ENCODE assay signal across 10 mouse cellular contexts in genomic region chr1:88742372-88742771, GRCm38 (mm10). TPM values are rescaled to one million over a fixed set of nuclear protein-coding genes. Genes with fewer than 3 reads are reported as not detected.
DNase-seq lines count a peak whose midpoint lies in the region; ATAC-seq lines count a peak whose summit lies in the region.
"Had no signal": no experiment of that assay in that cellular context is flagged by ENCODE, and none has a peak within 500 bp of the region (broad histone marks: within the 10 kb centered on the region; RNA-seq: fewer than 3 reads in every experiment).

No protein-coding gene starts in this region.

- H3K4me3 ChIP-seq in intestine, embryonic 14.5 days (ENCODE audit: low read depth, low read length) = no peak overlapping the region
- no peak overlapping the region for H3K4me3 ChIP-seq in intestine, embryonic 15.5 days (replicated peaks)
- H3K4me3 ChIP-seq in embryonic facial prominence, embryonic 11.5 days (ENCODE audit: low read depth, low read length) = no peak overlapping the region
- H3K4me3 ChIP-seq: embryonic facial prominence, embryonic 15.5 days; liver, embryonic 13.5 days had no signal

- H3K9me3 ChIP-seq in intestine, embryonic 14.5 days (ENCODE audit: control insufficient read depth, low read length) = no peaks in the 10 kb centered on the region
- no peaks in the 10 kb centered on the region for H3K9me3 ChIP-seq in intestine, embryonic 15.5 days
- H3K9me3 ChIP-seq in embryonic facial prominence, embryonic 11.5 days (replicated peaks; ENCODE audit: control insufficient read depth, low read length) = no peaks in the 10 kb centered on the region
- H3K9me3 ChIP-seq: embryonic facial prominence, embryonic 15.5 days; liver, embryonic 13.5 days had no signal

- no peaks in the 10 kb centered on the region; the same call in 1 of the 2 replicates for H3K4me1 ChIP-seq in intestine, embryonic 14.5 days (replicated peaks; ENCODE audit: control insufficient read depth, insufficient read depth, low read length)
- H3K4me1 ChIP-seq in intestine, embryonic 15.5 days (replicated peaks) = no peaks in the 10 kb centered on the region; the same call in 1 of the 2 replicates
- H3K4me1 ChIP-seq in embryonic facial prominence, embryonic 11.5 days (ENCODE audit: control insufficient read depth, insufficient read depth, low read length) = no peaks in the 10 kb centered on the region
- H3K4me1 ChIP-seq: embryonic facial prominence, embryonic 15.5 days; liver, embryonic 13.5 days had no signal

- DNase-seq in intestine, embryonic 14.5 days (ENCODE audit: low spot score) = peak; percentile 78
- peak; percentile 70 for DNase-seq in embryonic facial prominence, embryonic 11.5 days (ENCODE audit: low spot score)
- DNase-seq in left cerebral cortex, postnatal 10 days (ENCODE audit: extremely low spot score in 1 of 2, low spot score in 2 of 2) = peak; percentile 50 to 54
- peak; percentile 41 for DNase-seq in right cerebral cortex, adult 18-20 months
- DNase-seq in yolk sac, embryonic 10.5 days (ENCODE audit: low spot score) = no peak
- DNase-seq: liver, embryonic 13.5 days had no signal

- H3K27ac ChIP-seq in intestine, embryonic 14.5 days (ENCODE audit: low read depth) = no peak overlapping the region
- H3K27ac ChIP-seq in intestine, embryonic 15.5 days = no peak overlapping the region
- no peak overlapping the region for H3K27ac ChIP-seq in embryonic facial prominence, embryonic 11.5 days (replicated peaks; ENCODE audit: low read depth, low read length)
- H3K27ac ChIP-seq: embryonic facial prominence, embryonic 15.5 days; liver, embryonic 13.5 days had no signal

- H3K36me3 ChIP-seq in intestine, embryonic 14.5 days (ENCODE audit: control insufficient read depth, insufficient read depth, low read length) = no peaks in the 10 kb centered on the region
- no peaks in the 10 kb centered on the region for H3K36me3 ChIP-seq in intestine, embryonic 15.5 days
- H3K36me3 ChIP-seq in embryonic facial prominence, embryonic 11.5 days (replicated peaks; ENCODE audit: control insufficient read depth, insufficient read depth, low read depth, low read length) = no peaks in the 10 kb centered on the region
- H3K36me3 ChIP-seq: embryonic facial prominence, embryonic 15.5 days; liver, embryonic 13.5 days had no signal

- intact Hi-C loops in left cerebral cortex, postnatal 10 days (cut with DNase I) = loop anchor here (5.0 to 10.0 kb wide), 3 partner anchors 385 to 892 kb away; no protein-coding TSS in a partner anchor

- 50% methylated on average over 7 of the region's 7 CpGs for WGBS in intestine, embryonic 14.5 days
- WGBS in intestine, embryonic 15.5 days = 45% methylated on average over 7 of the region's 7 CpGs
- WGBS in embryonic facial prominence, embryonic 11.5 days = 51% methylated on average over 7 of the region's 7 CpGs

- no peaks in the 10 kb centered on the region for H3K27me3 ChIP-seq in intestine, embryonic 14.5 days (replicated peaks; ENCODE audit: control insufficient read depth, insufficient read depth, low read length)
- H3K27me3 ChIP-seq in intestine, embryonic 15.5 days (replicated peaks) = no peaks in the 10 kb centered on the region
- H3K27me3 ChIP-seq in embryonic facial prominence, embryonic 11.5 days (ENCODE audit: control insufficient read depth, insufficient read depth, low read length) = no peaks in the 10 kb centered on the region
- H3K27me3 ChIP-seq: embryonic facial prominence, embryonic 15.5 days; liver, embryonic 13.5 days had no signal

- no peak overlapping the region for H3K9ac ChIP-seq in intestine, embryonic 14.5 days (ENCODE audit: low read length)
- no peak overlapping the region for H3K9ac ChIP-seq in intestine, embryonic 15.5 days
- H3K9ac ChIP-seq in embryonic facial prominence, embryonic 11.5 days (replicated peaks; ENCODE audit: low read length) = no peak overlapping the region
- H3K9ac ChIP-seq: embryonic facial prominence, embryonic 15.5 days; liver, embryonic 13.5 days had no signal

- H3K4me2 ChIP-seq in intestine, embryonic 14.5 days (ENCODE audit: low read length) = no peak overlapping the region
- H3K4me2 ChIP-seq in intestine, embryonic 15.5 days (replicated peaks) = no peak overlapping the region
- no peak overlapping the region for H3K4me2 ChIP-seq in embryonic facial prominence, embryonic 11.5 days (ENCODE audit: low read depth, low read length)
- H3K4me2 ChIP-seq: embryonic facial prominence, embryonic 15.5 days; liver, embryonic 13.5 days had no signal

- no peak for ATAC-seq in intestine, embryonic 14.5 days (replicated peaks; ENCODE audit: low FRiP score, low TSS enrichment, low read depth)
- no peak for ATAC-seq in intestine, embryonic 15.5 days
- ATAC-seq in CD4-positive, CD25-positive, alpha-beta regulatory T cell, adult 4 months = peak; percentile 69
- ATAC-seq in activated CD4-positive, CD25-positive, alpha-beta regulatory T cell, adult 4 months = peak; percentile 67
- no peak for ATAC-seq in embryonic facial prominence, embryonic 11.5 days (replicated peaks; ENCODE audit: insufficient number of reproducible peaks, low FRiP score, low TSS enrichment, low read depth)

RNA-seq across cellular contexts. Expression of gene Arl4c, which starts 40.4 kb away (rescaled TPM):
- 4.2 and 4.3 TPM in 2 replicates for polyA plus RNA-seq in intestine, embryonic 14.5 days (2014; fragmentation: Nextera tagmentation; extraction: Ambion mirVana)
- polyA plus RNA-seq in intestine, embryonic 15.5 days (2015; fragmentation: Nextera tagmentation; extraction: Ambion mirVana) = 5.7 and 5.9 TPM in 2 replicates
- polyA plus RNA-seq in CD4-positive, CD25-positive, alpha-beta regulatory T cell, adult 4 months (2017; shearing (Covaris generic)) = 10 to 100 TPM; 16.0 to 19.4 TPM
- 10 to 100 TPM; 17.3 to 19.6 TPM for polyA plus RNA-seq in activated CD4-positive, CD25-positive, alpha-beta regulatory T cell, adult 4 months (2017; shearing (Covaris generic))
- polyA plus RNA-seq in embryonic facial prominence, embryonic 11.5 days (2014; fragmentation: Nextera tagmentation; extraction: Ambion mirVana) = 6.4 and 6.7 TPM in 2 replicates
- 10 to 100 TPM; 56.2 to 62.1 TPM for total RNA-seq in left cerebral cortex, postnatal 10 days (2021)

Comparison
In these comparisons a context has a peak if more than half of its experiments do, and no peak if none do; other contexts are left out.
1. ATAC-seq: peak in CD4-positive, CD25-positive, alpha-beta regulatory T cell, adult 4 months (single experiment) and activated CD4-positive, CD25-positive, alpha-beta regulatory T cell, adult 4 months (single experiment); none in intestine, embryonic 14.5 days (single experiment), intestine, embryonic 15.5 days (single experiment) and embryonic facial prominence, embryonic 11.5 days (single experiment).